Mouse (Mus musculus) G1E (cell line): ENCODE measurements around the gene Phgr1. TPM values are rescaled to one million over a fixed set of nuclear protein-coding genes. Genes with fewer than 3 reads are reported as not detected.

Experiments
- ATAC-seq: 2 replicates; pipeline ENCODE4 v1.8.0; 2016; ENCODE audit warnings: mild to moderate bottlenecking; ENCODE audit not compliant: insufficient number of reproducible peaks, poor library complexity, low FRiP score, severe bottlenecking; ENCODE audit errors: extremely low read depth
- DNase-seq: peaks from one replicate; pipeline ENCODE4 v3.0.0; 2012; ENCODE audit warnings: low spot score
- H3K27me3 ChIP-seq: 2 replicates; pipeline ENCODE4 v1.6.1; 2012; ENCODE audit warnings: mild to moderate bottlenecking, low read length, inconsistent platforms; ENCODE audit not compliant: insufficient read depth
- H3K36me3 ChIP-seq: replicated peaks from 2 replicates; pipeline ENCODE3; 2012; ENCODE audit warnings: mild to moderate bottlenecking, inconsistent platforms
- H3K4me1 ChIP-seq: 2 replicates; pipeline ENCODE4 v1.6.1; 2012; ENCODE audit warnings: low read depth, low read length, inconsistent platforms, mixed read lengths; ENCODE audit not compliant: insufficient read depth
- H3K4me3 ChIP-seq: 2 replicates; pipeline ENCODE4 v1.5.1; 2012; ENCODE audit warnings: low read depth, mild to moderate bottlenecking, inconsistent platforms, low read length, moderate library complexity, mixed read lengths
- H3K9me3 ChIP-seq: replicated peaks from 2 replicates; pipeline ENCODE4 v1.6.1; 2012; ENCODE audit warnings: inconsistent platforms
- CTCF ChIP-seq: IDR thresholded peaks from 2 replicates; pipeline ENCODE4 v1.5.1; 2012; ENCODE audit warnings: low read depth, low read length, inconsistent platforms, mixed read lengths
- GATA1 ChIP-seq: IDR thresholded peaks from 2 replicates; pipeline ENCODE4 v1.6.1; 2012; ENCODE audit warnings: borderline replicate concordance, low read length, inconsistent platforms, mixed read lengths
- GATA2 ChIP-seq: IDR thresholded peaks from 2 replicates; pipeline ENCODE4 v1.6.1; 2012; ENCODE audit warnings: low read depth, low read length, inconsistent platforms, borderline replicate concordance
- POLR2AphosphoS5 ChIP-seq: IDR thresholded peaks from 2 replicates; pipeline ENCODE4 v1.6.1; 2012; ENCODE audit warnings: low read depth, low read length, inconsistent platforms; ENCODE audit not compliant: insufficient replicate concordance
- TAL1 ChIP-seq: conservative IDR thresholded peaks from 2 replicates; pipeline ENCODE4 v1.6.1; 2012; ENCODE audit warnings: low read depth, low read length, inconsistent platforms, mixed read lengths
- polyA plus RNA-seq: library from polyadenylated mRNA; stranded (reverse); fragments of >175 nt; gene quantifications from 2 replicates; pipeline ENCODE4 v1.2.3, GENCODE M21; 2012
- total RNA-seq, 2 experiments: library from RNA; stranded (forward) in 1 of 2; stranded (reverse) in 1 of 2; fragments of 200-1000 nt in 1 of 2; fragments of >200 nt in 1 of 2; fragmentation: Nextera tagmentation in 1 of 2; gene quantifications; 2 replicates each; pipeline ENCODE4 v1.2.3; 2014 to 2017

The Phgr1 gene
- total and polyA plus RNA-seq, 3 experiments, result not detected

DNA sequence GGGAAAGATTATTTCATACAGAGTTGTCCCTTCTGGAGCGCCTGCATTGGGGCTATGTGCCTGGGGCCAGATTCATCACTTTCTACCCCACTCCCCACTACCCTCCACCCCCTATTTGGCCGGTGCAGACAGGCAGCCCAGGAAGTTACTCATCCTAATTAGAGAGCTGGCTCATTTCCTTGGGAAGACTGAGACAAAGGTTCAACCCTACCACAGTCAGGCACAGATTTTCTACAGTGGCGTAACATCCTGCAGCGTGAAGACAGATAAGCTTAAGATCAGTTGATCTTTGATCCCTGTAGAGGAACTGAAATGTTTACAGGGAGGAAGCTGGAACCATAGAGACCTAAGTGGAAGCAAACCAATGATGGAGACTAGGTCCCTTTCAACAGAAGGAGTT lies 9.7 kb downstream of the Phgr1 start:
- DNase-seq (no peak), ATAC-seq (no peak)
- no peak overlapping the region for H3K4me3 ChIP-seq
- H3K36me3 ChIP-seq, result no peaks in the 10 kb centered on the region
- TF ChIP-seq POLR2AphosphoS5 (no peak), GATA2 (no peak), TAL1 (no peak), CTCF (no peak)
- peaks cover 27% of the 10 kb centered on the region; the same call in 1 of the 2 replicates for H3K27me3 ChIP-seq
- H3K9me3 ChIP-seq, result no peaks in the 10 kb centered on the region
- H3K4me1 ChIP-seq, result peaks cover 19% of the 10 kb centered on the region

DNA sequence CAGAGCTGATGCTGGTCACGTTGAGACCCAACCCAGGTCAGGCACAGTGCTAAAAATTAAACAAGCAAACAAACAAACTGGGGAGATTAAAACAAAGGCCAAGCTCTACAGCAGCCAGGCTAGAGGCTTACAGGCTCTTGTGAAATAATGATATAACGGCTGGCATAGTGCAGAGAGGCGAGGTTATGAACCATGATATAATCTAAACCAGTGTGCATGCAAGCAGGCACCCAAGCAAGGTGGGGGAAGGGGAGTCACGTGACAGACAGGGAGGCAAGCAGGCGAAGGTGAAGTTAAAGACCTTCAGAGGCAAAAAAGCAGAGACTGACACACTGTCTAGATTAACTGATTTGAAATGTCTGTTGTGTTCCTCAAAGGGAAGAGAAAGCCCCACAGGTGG lies 10.5 kb downstream of the Phgr1 start:
- DNase-seq, result no peak

GRCm38 (mm10) chr2:118783663-118784062 lies 11.1 kb downstream of the Phgr1 start:
- H3K36me3 ChIP-seq, result no peaks in the 10 kb centered on the region
- no peaks in the 10 kb centered on the region for H3K9me3 ChIP-seq
- no peak overlapping the region for H3K4me3 ChIP-seq
- ATAC-seq (no peak), DNase-seq (no peak)
- H3K4me1 ChIP-seq, result peaks cover 19% of the 10 kb centered on the region
- no peak for TF ChIP-seq GATA2
- no peak for TF ChIP-seq TAL1
- TF ChIP-seq POLR2AphosphoS5, result no peak
- TF ChIP-seq GATA1, result no peak
- no peak for TF ChIP-seq CTCF
- H3K27me3 ChIP-seq, result peaks cover 24% of the 10 kb centered on the region

More for the DNA sequence above, 10.5 kb downstream of the Phgr1 start:
- peaks cover 19% of the 10 kb centered on the region for H3K4me1 ChIP-seq
- peaks cover 24% of the 10 kb centered on the region for H3K27me3 ChIP-seq
- TF ChIP-seq GATA2, result no peak
- no peak for TF ChIP-seq CTCF
- TF ChIP-seq POLR2AphosphoS5, result no peak
- no peak for TF ChIP-seq GATA1
- no peak for TF ChIP-seq TAL1
- H3K9me3 ChIP-seq, result no peaks in the 10 kb centered on the region
- H3K4me3 ChIP-seq, result no peak overlapping the region
- no peaks in the 10 kb centered on the region for H3K36me3 ChIP-seq
- no peak for ATAC-seq

GRCm38 (mm10) chr2:118786525-118786924 lies 14.0 kb downstream of the Phgr1 start:
- Histone ChIP-seq H3K27me3 (peaks cover 38% of the 10 kb centered on the region), H3K9me3 (no peaks in the 10 kb centered on the region), H3K36me3 (no peaks in the 10 kb centered on the region), H3K4me1 (peaks cover 11% of the 10 kb centered on the region), H3K4me3 (no peak overlapping the region)
- ATAC-seq, result no peak
- TF ChIP-seq TAL1 (no peak), CTCF (no peak), POLR2AphosphoS5 (no peak), GATA1 (no peak), GATA2 (no peak)
- no peak for DNase-seq

GRCm38 (mm10) chr2:118789501-118789900 lies 16.9 kb downstream of the Phgr1 start:
- no peak overlapping the region for H3K4me3 ChIP-seq
- H3K36me3 ChIP-seq, result no peaks in the 10 kb centered on the region
- TF ChIP-seq CTCF, result no peak
- no peak for TF ChIP-seq TAL1
- TF ChIP-seq POLR2AphosphoS5, result no peak
- no peak for TF ChIP-seq GATA1
- TF ChIP-seq GATA2, result no peak
- peaks cover 56% of the 10 kb centered on the region for H3K27me3 ChIP-seq
- ATAC-seq (no peak), DNase-seq (no peak)
- H3K4me1 ChIP-seq, result peaks cover 6% of the 10 kb centered on the region
- no peaks in the 10 kb centered on the region for H3K9me3 ChIP-seq

- Histone ChIP-seq H3K27me3 (peaks cover 55% of the 10 kb centered on the region), H3K4me3 (no peak overlapping the region), H3K9me3 (no peaks in the 10 kb centered on the region), H3K4me1 (peaks cover 6% of the 10 kb centered on the region), H3K36me3 (no peaks in the 10 kb centered on the region)
- TF ChIP-seq GATA2, result no peak
- TF ChIP-seq GATA1, result no peak
- DNase-seq, result no peak
- no peak for ATAC-seq
These were observed 17.6 kb downstream of the Phgr1 start for GRCm38 (mm10) chr2:118790221-118790550.
